Comparison of ENCODE assay signal across 9 mouse cellular contexts in the genomic region with DNA sequence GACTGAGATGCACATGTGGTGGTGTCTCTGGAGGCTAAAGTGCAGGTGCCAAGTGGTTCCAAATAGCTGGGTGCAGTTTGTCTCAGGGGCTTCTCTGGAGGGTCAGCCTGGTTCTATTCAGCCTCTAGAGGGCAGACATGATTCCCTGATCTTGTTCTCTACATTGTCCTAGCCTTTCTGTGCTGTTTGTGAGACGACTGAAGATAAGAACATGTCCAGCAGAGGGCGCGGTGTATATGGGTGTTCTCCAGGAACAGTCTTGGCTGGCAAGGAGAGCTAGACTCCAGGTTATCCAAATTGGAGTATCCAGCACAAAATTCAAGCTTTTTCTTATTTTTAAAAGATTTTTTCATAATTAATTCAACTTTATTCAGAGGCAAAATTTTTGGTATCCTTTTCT. TPM values are rescaled to one million over a fixed set of nuclear protein-coding genes. Genes with fewer than 3 reads are reported as not detected.
DNase-seq lines count a peak whose midpoint lies in the region; ATAC-seq and TF ChIP-seq lines count a peak whose summit lies in the region.
"Not testable (repeated sequence)": the region's sequence is repeated elsewhere in the genome, so short reads cannot be mapped to it uniquely, and the experiment has no call there.
"Had no signal": no experiment of that assay in that cellular context is flagged by ENCODE, and none has a peak within 500 bp of the region (broad histone marks: within the 10 kb centered on the region; RNA-seq: fewer than 3 reads in every experiment).

No protein-coding gene starts in this region.

- not testable (repeated sequence) for H3K4me1 ChIP-seq in kidney, adult 2 months (ENCODE audit: control insufficient read depth, insufficient read depth, low read length); midbrain, embryonic 14.5 days (ENCODE audit: control insufficient read depth, insufficient read depth, low read length)

- peak; percentile 57; the same call in 1 of the 2 replicates for ATAC-seq in midbrain, embryonic 14.5 days (ENCODE audit: low FRiP score, low TSS enrichment)

- not testable (repeated sequence) for H3K4me2 ChIP-seq in midbrain, embryonic 14.5 days (ENCODE audit: low read length)

- not testable (repeated sequence) for H3K27me3 ChIP-seq in kidney, adult 2 months (replicated peaks; ENCODE audit: control insufficient read depth, insufficient read depth, low read length); midbrain, embryonic 14.5 days (ENCODE audit: control insufficient read depth, insufficient read depth, low read length)

- peak; percentile 79 for DNase-seq in adrenal gland, postnatal 10 days
- DNase-seq in embryo, embryonic 11 days = peak; percentile 79
- peak; percentile 23 to 55 for DNase-seq in gastrocnemius, postnatal 4 days (ENCODE audit: low spot score in 2 of 2)
- DNase-seq in kidney, adult 2 months = peak; percentile 81
- DNase-seq in left cerebral cortex, postnatal 25 days (ENCODE audit: low spot score in 2 of 2) = peak; percentile 69 to 85
- peak; percentile 86 for DNase-seq in midbrain, embryonic 14.5 days
- peak; percentile 5 to 30 for DNase-seq in spleen, postnatal 36 days (ENCODE audit: low spot score in 2 of 2)

- H3K9ac ChIP-seq in midbrain, embryonic 14.5 days (replicated peaks; ENCODE audit: low read length) = not testable (repeated sequence)

- not testable (repeated sequence) for H3K36me3 ChIP-seq in kidney, adult 2 months (ENCODE audit: control insufficient read depth, insufficient read depth, low read length); midbrain, embryonic 14.5 days (ENCODE audit: control insufficient read depth, insufficient read depth, low read length)

- H3K9me3 ChIP-seq in midbrain, embryonic 14.5 days (ENCODE audit: control insufficient read depth, low read length) = not testable (repeated sequence)

- intact Hi-C loops in left cerebral cortex, postnatal 25 days (cut with DNase I) = loop anchor here (2.0 kb wide), 1 partner anchor 58 kb away; no protein-coding TSS in a partner anchor

- not testable (repeated sequence) for H3K27ac ChIP-seq in kidney, adult 2 months (ENCODE audit: insufficient read depth, low read depth, low read length); midbrain, embryonic 14.5 days (replicated peaks; ENCODE audit: low read depth, low read length)

- TF ChIP-seq CTCF in kidney, adult 2 months (conservative IDR thresholded peaks at IDR 0.05; ENCODE audit: insufficient read depth, insufficient read length, low read depth, low read length) = peak; percentile 53

- TF ChIP-seq POLR2A in kidney, adult 2 months (IDR thresholded peaks at IDR 0.05; ENCODE audit: low read depth, low read length) = not testable (repeated sequence)

- WGBS in kidney, adult 2 months = 2% methylated on average over 3 of the region's 3 CpGs
- WGBS in midbrain, embryonic 14.5 days = 10% methylated on average over 3 of the region's 3 CpGs

- H3K4me3 ChIP-seq in kidney, adult 2 months (ENCODE audit: insufficient read depth, low read depth, low read length); midbrain, embryonic 14.5 days (replicated peaks; ENCODE audit: low read depth, low read length): not testable (repeated sequence)

RNA-seq across cellular contexts. Expression of a gene that starts 9.7 kb away (rescaled TPM):
- not detected for total RNA-seq in adrenal gland, postnatal 10 days (2021)
- not detected for total RNA-seq in gastrocnemius, postnatal 4 days (2021)
- polyA plus RNA-seq in kidney, adult 2 months (2012; rRNA removed) = not detected in 2 replicates
- not detected for total RNA-seq in left cerebral cortex, postnatal 25 days (2021)
- polyA plus RNA-seq in midbrain, embryonic 14.5 days (2014; fragmentation: Nextera tagmentation; extraction: Ambion mirVana) = not detected in 2 replicates
- polyA plus RNA-seq: heart, embryonic 13.5 days; neural tube, embryonic 13.5 days had no signal

RNA-seq across cellular contexts. Expression of a gene that starts 20.5 kb away (rescaled TPM):
- not detected for total RNA-seq in adrenal gland, postnatal 10 days (2021)
- not detected for total RNA-seq in gastrocnemius, postnatal 4 days (2021)
- polyA plus RNA-seq in kidney, adult 2 months (2012; rRNA removed) = not detected in 2 replicates
- total RNA-seq in left cerebral cortex, postnatal 25 days (2021) = not detected
- polyA plus RNA-seq in midbrain, embryonic 14.5 days (2014; fragmentation: Nextera tagmentation; extraction: Ambion mirVana) = not detected in 2 replicates
- polyA plus RNA-seq: heart, embryonic 13.5 days; neural tube, embryonic 13.5 days had no signal

RNA-seq across cellular contexts. Expression of a gene that starts 27.9 kb away (rescaled TPM):
- 1 to 10 TPM; 7.7 to 7.8 TPM for total RNA-seq in adrenal gland, postnatal 10 days (2021)
- total RNA-seq in gastrocnemius, postnatal 4 days (2021) = 1 to 10 TPM; 3.0 to 3.1 TPM
- 0.97 and 1.1 TPM in 2 replicates for polyA plus RNA-seq in kidney, adult 2 months (2012; rRNA removed)
- total RNA-seq in left cerebral cortex, postnatal 25 days (2021) = 10 to 100 TPM; 31.8 to 34.0 TPM
- 34.3 and 39.3 TPM in 2 replicates for polyA plus RNA-seq in midbrain, embryonic 14.5 days (2014; fragmentation: Nextera tagmentation; extraction: Ambion mirVana)

Comparison
In these comparisons a context has a peak if more than half of its experiments do, and no peak if none do; other contexts are left out.
1. DNase-seq: peak in every context shown above with its lines; median percentile 86 in midbrain, embryonic 14.5 days; 81 in kidney, adult 2 months; 79 in adrenal gland, postnatal 10 days; 79 in embryo, embryonic 11 days; 77 in left cerebral cortex, postnatal 25 days; 39 in gastrocnemius, postnatal 4 days; 18 in spleen, postnatal 36 days.